Mouse (Mus musculus): ENCODE measurements at regions not wholly inside any gene's neighbourhood (a gene's known extent, or its start where the extent isn't known, plus 50 kb on each side); places are given as distances from the start of the nearest gene placed in this dataset.

GRCm38 (mm10) chr13:97363765-97364164 lies 122.9 kb downstream of the Enc1 start:
- H3K9me3 ChIP-seq (ENCODE audit: control insufficient read depth, low read length) = no peaks in the 10 kb centered on the region
- H3K4me1 ChIP-seq (ENCODE audit: control insufficient read depth, insufficient read depth, low read length) = peaks cover 16% of the 10 kb centered on the region
- no peak overlapping the region for H3K4me2 ChIP-seq (replicated peaks; ENCODE audit: low read depth, low read length, severe bottlenecking)
- no peak for TF ChIP-seq POLR2A (IDR thresholded peaks at IDR 0.05; ENCODE audit: borderline replicate concordance, extremely low read depth, insufficient read depth, insufficient read length)
- no peaks in the 10 kb centered on the region for H3K27me3 ChIP-seq (ENCODE audit: control insufficient read depth, insufficient read depth, low read length)
- H3K4me3 ChIP-seq (replicated peaks; ENCODE audit: low read length) = no peak overlapping the region
- ATAC-seq (ENCODE audit: low FRiP score, low read depth) (peak; percentile 76), DNase-seq (ENCODE audit: low spot score) (peak; percentile 46)
- no peak overlapping the region for H3K9ac ChIP-seq (ENCODE audit: low read depth, low read length, severe bottlenecking)
- 27% methylated on average over 5 of the region's 5 CpGs for WGBS
- H3K36me3 ChIP-seq (ENCODE audit: control insufficient read depth, insufficient read depth, low read length) = no peaks in the 10 kb centered on the region
- H3K27ac ChIP-seq (replicated peaks; ENCODE audit: low read depth, low read length) = no peak overlapping the region

GRCm38 (mm10) chr13:97363214-97363613 lies 122.3 kb downstream of the Enc1 start:
- WGBS = 87% methylated on average over 4 of the region's 4 CpGs
- no peak for ATAC-seq (ENCODE audit: low FRiP score, low read depth)

GRCm38 (mm10) chr13:97360551-97360950 lies 119.6 kb downstream of the Enc1 start:
- 91% methylated on average over 9 of the region's 9 CpGs for WGBS
- H3K4me1 ChIP-seq (ENCODE audit: control insufficient read depth, insufficient read depth, low read length) = peaks cover 13% of the 10 kb centered on the region
- no peak overlapping the region for H3K4me2 ChIP-seq (replicated peaks; ENCODE audit: low read depth, low read length, severe bottlenecking)
- no peak overlapping the region for H3K4me3 ChIP-seq (replicated peaks; ENCODE audit: low read length)
- H3K9ac ChIP-seq (ENCODE audit: low read depth, low read length, severe bottlenecking) = no peak overlapping the region
- DNase-seq (ENCODE audit: low spot score) (no peak), ATAC-seq (ENCODE audit: low FRiP score, low read depth) (no peak)
- no peak for TF ChIP-seq POLR2A (IDR thresholded peaks at IDR 0.05; ENCODE audit: borderline replicate concordance, extremely low read depth, insufficient read depth, insufficient read length)
- no peak overlapping the region for H3K27ac ChIP-seq (replicated peaks; ENCODE audit: low read depth, low read length)
- H3K36me3 ChIP-seq (ENCODE audit: control insufficient read depth, insufficient read depth, low read length) = no peaks in the 10 kb centered on the region
- H3K27me3 ChIP-seq (ENCODE audit: control insufficient read depth, insufficient read depth, low read length) = no peaks in the 10 kb centered on the region
- H3K9me3 ChIP-seq (ENCODE audit: control insufficient read depth, low read length) = no peaks in the 10 kb centered on the region

More at GRCm38 (mm10) chr13:97363214-97363613, 122.3 kb downstream of the Enc1 start:
- Histone ChIP-seq H3K27ac (replicated peaks; ENCODE audit: low read depth, low read length) (no peak overlapping the region), H3K4me1 (ENCODE audit: control insufficient read depth, insufficient read depth, low read length) (peaks cover 16% of the 10 kb centered on the region), H3K4me2 (replicated peaks; ENCODE audit: low read depth, low read length, severe bottlenecking) (no peak overlapping the region), H3K27me3 (ENCODE audit: control insufficient read depth, insufficient read depth, low read length) (no peaks in the 10 kb centered on the region), H3K9ac (ENCODE audit: low read depth, low read length, severe bottlenecking) (no peak overlapping the region), H3K9me3 (ENCODE audit: control insufficient read depth, low read length) (no peaks in the 10 kb centered on the region), H3K4me3 (replicated peaks; ENCODE audit: low read length) (no peak overlapping the region), H3K36me3 (ENCODE audit: control insufficient read depth, insufficient read depth, low read length) (no peaks in the 10 kb centered on the region)
- no peak for DNase-seq (ENCODE audit: low spot score)
- TF ChIP-seq POLR2A (IDR thresholded peaks at IDR 0.05; ENCODE audit: borderline replicate concordance, extremely low read depth, insufficient read depth, insufficient read length) = no peak

DNA sequence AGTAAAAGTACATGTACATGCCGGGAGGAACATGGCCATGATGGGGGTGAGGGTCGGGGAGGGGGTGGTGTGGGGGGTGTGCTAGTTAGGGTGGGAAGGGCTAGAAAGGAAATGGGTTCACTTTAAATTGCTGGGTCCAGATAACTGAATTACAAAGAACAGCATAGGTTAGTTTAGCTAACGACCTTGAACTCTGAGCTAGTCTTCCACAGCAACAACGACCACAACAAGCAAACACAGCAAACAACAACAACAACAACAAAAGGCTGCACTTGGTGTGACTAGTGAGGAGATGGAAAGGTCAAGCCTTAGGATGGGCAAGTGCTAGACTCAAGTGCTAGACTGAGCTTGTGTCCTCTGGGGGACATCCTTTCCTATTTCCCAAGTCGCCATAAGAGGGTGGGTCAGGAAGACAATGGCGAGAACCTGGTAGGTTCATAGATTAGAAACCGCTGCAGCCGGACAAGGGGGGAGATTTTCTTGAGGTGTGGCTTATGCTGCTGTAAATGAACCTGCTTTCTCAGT lies 117.9 kb downstream of the Enc1 start:
- H3K36me3 ChIP-seq (ENCODE audit: control insufficient read depth, insufficient read depth, low read length) = no peaks in the 10 kb centered on the region
- H3K4me2 ChIP-seq (replicated peaks; ENCODE audit: low read depth, low read length, severe bottlenecking) = no peak overlapping the region
- no peaks in the 10 kb centered on the region for H3K27me3 ChIP-seq (ENCODE audit: control insufficient read depth, insufficient read depth, low read length)
- ATAC-seq (ENCODE audit: low FRiP score, low read depth) (no peak), DNase-seq (ENCODE audit: low spot score) (no peak)
- WGBS = 80% methylated on average over 8 of the region's 8 CpGs
- H3K9me3 ChIP-seq (ENCODE audit: control insufficient read depth, low read length) = no peaks in the 10 kb centered on the region
- no peak for TF ChIP-seq POLR2A (IDR thresholded peaks at IDR 0.05; ENCODE audit: borderline replicate concordance, extremely low read depth, insufficient read depth, insufficient read length)
- H3K4me3 ChIP-seq (replicated peaks; ENCODE audit: low read length) = no peak overlapping the region
- peaks cover 6% of the 10 kb centered on the region for H3K4me1 ChIP-seq (ENCODE audit: control insufficient read depth, insufficient read depth, low read length)
- no peak overlapping the region for H3K27ac ChIP-seq (replicated peaks; ENCODE audit: low read depth, low read length)
- H3K9ac ChIP-seq (ENCODE audit: low read depth, low read length, severe bottlenecking) = no peak overlapping the region

DNA sequence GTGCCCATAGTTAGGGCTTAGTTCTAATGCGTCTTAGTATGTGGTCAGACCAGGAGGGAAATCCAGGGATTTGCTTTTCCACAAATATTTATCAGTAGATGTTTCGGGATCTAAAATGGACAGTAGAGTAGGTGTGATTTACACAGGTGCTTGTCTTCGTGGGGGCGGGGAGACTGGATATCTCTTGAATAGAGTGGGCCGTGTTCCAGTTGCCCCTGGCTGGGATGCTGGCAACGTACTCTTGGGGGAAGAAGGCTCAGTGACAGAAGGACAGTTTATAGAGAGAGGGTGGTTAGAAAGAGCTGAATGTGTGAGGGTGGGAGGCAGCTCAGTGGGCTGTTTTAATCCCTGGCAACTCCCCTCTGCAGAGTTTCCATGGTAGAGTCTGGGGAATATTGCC lies 117.4 kb downstream of the Enc1 start:
- Histone ChIP-seq H3K4me3 (replicated peaks; ENCODE audit: low read length) (no peak overlapping the region), H3K4me2 (replicated peaks; ENCODE audit: low read depth, low read length, severe bottlenecking) (no peak overlapping the region), H3K36me3 (ENCODE audit: control insufficient read depth, insufficient read depth, low read length) (no peaks in the 10 kb centered on the region), H3K9ac (ENCODE audit: low read depth, low read length, severe bottlenecking) (no peak overlapping the region), H3K27ac (replicated peaks; ENCODE audit: low read depth, low read length) (no peak overlapping the region), H3K9me3 (ENCODE audit: control insufficient read depth, low read length) (no peaks in the 10 kb centered on the region), H3K4me1 (ENCODE audit: control insufficient read depth, insufficient read depth, low read length) (peaks cover 1% of the 10 kb centered on the region), H3K27me3 (ENCODE audit: control insufficient read depth, insufficient read depth, low read length) (no peaks in the 10 kb centered on the region)
- 66% methylated on average over 6 of the region's 6 CpGs for WGBS
- no peak for TF ChIP-seq POLR2A (IDR thresholded peaks at IDR 0.05; ENCODE audit: borderline replicate concordance, extremely low read depth, insufficient read depth, insufficient read length)
- ATAC-seq (ENCODE audit: low FRiP score, low read depth) = no peak
- no peak for DNase-seq (ENCODE audit: low spot score)
